Mouse (Mus musculus): ENCODE results near the gene Zfp697.
"Not testable (repeated sequence)": the region's sequence is repeated elsewhere in the genome, so short reads cannot be mapped to it uniquely, and the experiment has no call there.

DNA sequence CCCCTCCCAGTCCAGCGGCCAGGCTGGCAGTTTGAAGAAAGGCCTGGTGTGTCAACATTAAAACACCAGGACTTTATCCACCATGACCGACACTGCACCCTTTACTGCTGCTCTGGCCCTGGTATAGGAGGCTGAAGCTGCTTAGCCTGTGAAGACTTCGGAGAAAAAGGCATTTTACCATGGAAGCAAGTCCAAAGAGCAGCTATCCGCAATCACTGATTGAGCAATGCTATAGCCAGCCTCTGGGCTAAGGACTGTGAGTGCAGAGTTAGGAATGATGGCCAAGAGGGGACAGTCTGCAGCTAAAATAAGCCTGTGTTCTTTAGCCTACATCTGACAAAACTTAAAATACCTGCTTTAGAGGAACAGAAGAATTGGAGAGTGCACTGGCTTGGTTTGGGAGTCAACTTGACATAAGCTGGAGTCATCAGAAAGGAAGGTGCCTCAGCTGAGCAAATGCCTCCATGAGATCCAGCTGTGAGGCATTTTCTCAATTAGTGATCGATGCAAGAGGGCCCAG lies 25.1 kb downstream of the Zfp697 start:
- TF ChIP-seq CTCF, POLR2A (IDR thresholded peaks at IDR 0.05; ENCODE audit: insufficient read depth, low read depth, low read length): not testable (repeated sequence)

Data from olfactory bulb, adult 2 months (tissue).